Mouse (Mus musculus): Measurements from ENCODE around the gene Psmg1.
"Not testable (repeated sequence)": the region's sequence is repeated elsewhere in the genome, so short reads cannot be mapped to it uniquely, and the experiment has no call there.

DNA sequence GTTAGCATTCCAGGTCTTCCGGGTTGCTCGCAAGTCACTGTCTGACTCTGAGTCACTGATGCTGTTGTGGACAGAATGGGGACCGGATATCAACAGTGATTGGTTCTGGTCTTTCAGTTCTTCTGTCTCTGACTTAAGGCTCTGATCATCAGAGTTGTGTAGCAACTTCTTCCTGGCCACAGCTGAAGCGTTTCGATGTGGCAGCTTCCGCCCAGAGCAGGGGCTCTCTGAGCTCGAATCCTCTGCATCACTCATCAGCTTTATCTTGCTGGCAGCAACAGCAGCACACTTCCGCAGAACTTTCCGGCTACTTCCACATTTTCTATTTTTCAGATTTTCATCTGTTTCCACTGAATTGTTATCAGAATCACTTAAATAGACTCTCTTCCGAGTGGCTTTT is 13.5 kb upstream of the Psmg1 start:
- TF ChIP-seq CTCF (IDR thresholded peaks at IDR 0.05; ENCODE audit: insufficient read depth, low read length); POLR2A (IDR thresholded peaks at IDR 0.05; ENCODE audit: borderline replicate concordance, extremely low read depth, low read depth, low read length): not testable (repeated sequence)
